Mouse (Mus musculus) Patski (cell line): ENCODE data around the gene Pfkfb4. TPM values are rescaled to one million over a fixed set of nuclear protein-coding genes. Genes with fewer than 3 reads are reported as not detected.

ENCODE experiments used
- ATAC-seq: fragments of 100-300 bp; one replicate; pipeline ENCODE4 v1.8.0; 2021
- CTCF ChIA-PET: fragments of 350-600 bp; sonication (Branson Sonifier 250); formaldehyde crosslinking; loops from one replicate; lab custom pipeline; 2022; ENCODE audit warnings: inconsistent platforms; lab: Charles Lee
- POLR2A ChIA-PET: fragments of 350-600 bp; sonication (Branson Sonifier 250); formaldehyde crosslinking; loops from one replicate; lab custom pipeline; 2022; ENCODE audit warnings: antibody characterized with exemption, inconsistent platforms; lab: Charles Lee
- DNase-seq: peaks from one replicate; pipeline ENCODE4 v3.0.0-alpha.2; 2011; ENCODE audit warnings: low read depth, low spot score
- H3K27me3 ChIP-seq: fragments of 371-371 bp; one replicate; pipeline ENCODE4 v1.5.1; 2021
- CTCF ChIP-seq: fragments of 100-300 bp; IDR thresholded peaks from one replicate; pipeline ENCODE4 v1.5.1; 2021
- in situ Hi-C: fragments of 300-500 bp; cut with MboI; formaldehyde crosslinking; loops from 3 replicates; pipeline ENCODE4 v1.11.1; 2018; ENCODE audit warnings: low pct_unique_long_range_greater_than_20kb, mixed read lengths
- polyA plus RNA-seq: library from polyadenylated mRNA; unstranded; gene quantifications from one replicate; pipeline ENCODE4 v1.2.3, GENCODE M21; 2021

Pfkfb4 gene
- polyA plus RNA-seq, 1 experiment from 2014 or later, result 7.2 TPM

- ChIA-PET CTCF (interaction anchor here (1.5 to 3.4 kb wide), 4 partner anchors 14 to 54 kb away, joined by 5 to 16 read pairs (median 6); partner anchors contain the start of gene Atrip), POLR2A (interaction anchor here (1.0 to 1.1 kb wide), 2 partner anchors 12 to 47 kb away, joined by 3 read pairs; no protein-coding TSS in a partner anchor)
- H3K27me3 ChIP-seq, result no peaks in the 10 kb centered on the region
- in situ Hi-C loops, result no loop called here
- no peak for ATAC-seq
- no peak for DNase-seq
- TF ChIP-seq CTCF, result no peak
Observed at GRCm38 (mm10) chr9:109058006-109058765, 66.6 kb downstream of the Pfkfb4 start.

DNA sequence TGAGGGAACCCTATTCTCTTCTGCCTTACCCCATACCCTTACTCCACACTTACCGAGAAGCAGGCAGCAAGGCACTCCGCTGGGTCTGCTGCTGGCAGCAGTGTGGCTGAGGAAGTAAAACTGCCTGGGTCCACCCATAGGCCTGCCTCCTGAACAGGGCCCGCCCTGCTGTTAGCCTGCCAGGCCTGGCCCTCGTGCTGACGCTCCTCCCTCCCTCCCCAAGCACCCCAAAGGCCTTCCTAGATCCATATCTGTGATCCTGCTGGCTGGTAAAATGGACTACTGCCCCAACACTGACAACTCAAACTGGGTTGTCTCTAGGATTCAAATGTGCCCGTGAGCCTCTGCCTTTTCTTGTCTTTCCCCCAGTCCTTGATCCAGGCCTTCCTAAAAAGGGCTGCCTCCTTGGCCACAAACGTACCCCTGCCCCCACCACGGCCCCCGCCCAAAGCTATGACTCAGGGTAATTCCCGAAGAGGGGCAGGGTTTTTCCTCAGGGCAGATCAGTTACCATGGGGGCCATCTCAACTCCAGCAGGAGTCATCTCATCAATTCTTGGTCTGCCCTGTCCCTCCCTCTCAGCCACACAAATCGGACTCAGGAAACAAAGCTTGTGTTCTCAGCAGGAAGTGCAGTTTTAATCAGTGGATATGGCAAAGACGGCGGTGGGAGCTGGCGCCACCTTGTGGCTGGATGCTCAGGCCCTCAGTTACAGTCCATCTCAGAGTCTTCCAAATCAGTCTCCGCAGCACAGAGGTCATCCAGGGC is 67.7 kb downstream of the Pfkfb4 start, which contains the start of gene Trex1:
Trex1 (minus strand) TSS at position 599 of the 768 bp plus-strand sequence.
- CTCF ChIA-PET, result interaction anchor here (1.0 to 3.4 kb wide), 7 partner anchors 9 to 57 kb away, joined by 3 to 16 read pairs (median 6); partner anchors contain the start of gene Atrip
- in situ Hi-C loops, result no loop called here
- peak; percentile 94 for ATAC-seq
- H3K27me3 ChIP-seq, result no peaks in the 10 kb centered on the region
- no peak for TF ChIP-seq CTCF
- POLR2A ChIA-PET, result interaction anchor here (0.7 to 1.7 kb wide), 4 partner anchors 10 to 23 kb away, joined by 3 to 4 read pairs (median 3); no protein-coding TSS in a partner anchor
- peak; percentile 86 for DNase-seq

GRCm38 (mm10) chr9:109060184-109060897 is 68.8 kb downstream of the Pfkfb4 start:
- ChIA-PET POLR2A (interaction anchor here (1.2 to 1.7 kb wide), 2 partner anchors 9 to 14 kb away, joined by 3 to 4 read pairs; no protein-coding TSS in a partner anchor), CTCF (interaction anchor here (1.0 to 3.4 kb wide), 6 partner anchors 8 to 58 kb away, joined by 3 to 16 read pairs (median 8); partner anchors contain the start of gene Atrip)
- DNase-seq, result no peak
- TF ChIP-seq CTCF, result no peak
- in situ Hi-C loops, result no loop called here
- ATAC-seq, result no peak
- H3K27me3 ChIP-seq, result no peaks in the 10 kb centered on the region

DNA sequence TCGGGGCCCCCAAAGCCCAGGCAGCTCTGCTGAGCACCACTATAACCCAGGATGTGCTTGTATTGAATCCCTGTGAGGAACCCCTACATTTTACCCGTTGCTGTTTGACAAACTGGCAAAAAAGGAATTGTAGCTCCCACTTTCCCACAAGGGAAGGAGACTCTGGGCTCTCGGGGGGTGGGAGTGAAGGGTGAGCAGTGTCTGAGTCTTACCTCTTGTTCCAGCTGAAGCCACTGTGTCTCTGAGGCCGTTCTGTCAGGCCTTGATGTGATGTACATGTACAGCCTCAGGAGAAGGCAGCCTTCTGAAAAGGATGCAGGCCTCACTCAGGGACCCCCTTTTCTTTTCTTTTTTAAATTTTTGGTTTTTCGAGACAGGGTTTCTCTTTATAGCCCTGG is 69.3 kb downstream of the Pfkfb4 start:
- TF ChIP-seq CTCF, result no peak
- ATAC-seq (no peak), DNase-seq (no peak)
- in situ Hi-C loops, result no loop called here
- ChIA-PET CTCF (interaction anchor here (1.1 to 3.4 kb wide), 3 partner anchors 9 to 15 kb away, joined by 3 to 16 read pairs (median 10); partner anchors contain the start of gene Atrip), POLR2A (no interaction called here)
- no peaks in the 10 kb centered on the region for H3K27me3 ChIP-seq

DNA sequence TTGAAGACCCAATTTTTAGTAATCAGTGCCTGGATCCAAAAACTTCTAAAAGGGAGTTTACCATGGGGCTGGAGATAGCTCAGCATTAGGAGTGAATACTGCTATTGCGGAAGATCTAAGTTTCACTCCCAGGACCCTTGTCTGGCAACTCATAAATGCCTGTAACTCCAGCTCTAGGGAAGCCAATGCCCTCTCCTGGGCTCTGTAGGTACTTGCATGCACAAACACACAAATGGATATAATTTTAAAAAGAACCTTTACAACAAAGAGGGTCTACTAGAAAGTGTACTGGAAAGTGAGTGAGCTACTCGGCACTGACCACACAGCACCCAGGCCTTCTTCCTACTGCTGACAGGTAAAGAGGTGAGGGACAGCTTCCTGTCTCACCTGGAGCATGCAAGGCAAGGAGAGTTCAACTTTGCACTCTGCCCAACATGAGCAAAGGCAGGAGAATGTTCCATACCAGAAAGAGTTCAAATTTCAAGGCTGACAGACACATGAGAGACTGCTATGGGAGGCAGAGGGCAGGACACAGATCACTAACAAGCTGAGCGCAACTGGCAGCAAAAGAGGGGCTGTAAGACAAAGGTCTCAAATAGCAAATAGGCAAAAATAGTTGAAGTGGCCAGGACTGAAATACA is 76.6 kb downstream of the Pfkfb4 start:
- ATAC-seq (no peak), DNase-seq (no peak)
- H3K27me3 ChIP-seq, result no peaks in the 10 kb centered on the region
- POLR2A ChIA-PET, result interaction anchor here (0.8 to 1.6 kb wide), 2 partner anchors 8 to 45 kb away, joined by 3 to 4 read pairs; partner anchors contain the start of gene Trex1
- no peak for TF ChIP-seq CTCF
- CTCF ChIA-PET, result interaction anchor here (0.7 to 3.0 kb wide), 6 partner anchors 8 to 76 kb away, joined by 3 to 14 read pairs (median 6); partner anchors contain the start of genes Ccdc51, Tma7 and Trex1
- in situ Hi-C loops, result no loop called here

- in situ Hi-C loops, result loop anchor here (5.0 kb wide), 1 partner anchor 62 kb away; no protein-coding TSS in a partner anchor
- TF ChIP-seq CTCF, result no peak
- no peaks in the 10 kb centered on the region for H3K27me3 ChIP-seq
- ATAC-seq (peak; percentile 97), DNase-seq (no peak)
- ChIA-PET CTCF (interaction anchor here (1.0 to 4.1 kb wide), 4 partner anchors 10 to 28 kb away, joined by 3 to 16 read pairs (median 5); partner anchors contain the start of gene Trex1), POLR2A (interaction anchor here (0.6 to 1.8 kb wide), 3 partner anchors 8 to 1005 kb away, joined by 3 to 7 read pairs (median 5); partner anchors contain the start of genes Ccdc51 and Tma7)
Observed at GRCm38 (mm10) chr9:109073661-109074573, 82.3 kb downstream of the Pfkfb4 start, which contains the start of gene Atrip. Gene Atrip (minus strand): TSS chr9:109074124.

- ATAC-seq (no peak), DNase-seq (no peak)
- in situ Hi-C loops, result no loop called here
- ChIA-PET CTCF (interaction anchor here (2.9 kb wide), 1 partner anchor 12 kb away, joined by 6 read pairs; no protein-coding TSS in a partner anchor), POLR2A (no interaction called here)
- no peaks in the 10 kb centered on the region for H3K27me3 ChIP-seq
- TF ChIP-seq CTCF, result no peak
Observed at GRCm38 (mm10) chr9:109080516-109080915, 88.9 kb downstream of the Pfkfb4 start.

- in situ Hi-C loops, result no loop called here
- no peak for ATAC-seq
- no peak for TF ChIP-seq CTCF
- POLR2A ChIA-PET, result interaction anchor here (0.6 to 1.7 kb wide), 4 partner anchors 8 to 40 kb away, joined by 3 to 5 read pairs (median 3); partner anchors contain the start of gene Atrip
- no peaks in the 10 kb centered on the region for H3K27me3 ChIP-seq
- CTCF ChIA-PET, result interaction anchor here (2.9 kb wide), 1 partner anchor 13 kb away, joined by 6 read pairs; no protein-coding TSS in a partner anchor
- DNase-seq, result no peak
Observed at GRCm38 (mm10) chr9:109081749-109082123, 90.2 kb downstream of the Pfkfb4 start.

Other genes starting within 250 kb of the Pfkfb4 start
- gene Ip6k2, start 208.0 kb upstream of the Pfkfb4 start, polyA plus RNA-seq, result 89.9 TPM
- gene Nckipsd, start 183.4 kb upstream of the Pfkfb4 start, polyA plus RNA-seq, result 15.9 TPM
- gene Celsr3, start 165.5 kb upstream of the Pfkfb4 start, polyA plus RNA-seq, result 0.06 TPM
- gene Slc26a6, start 138.5 kb upstream of the Pfkfb4 start, polyA plus RNA-seq, result 7.8 TPM
- gene Tmem89, start 77.2 kb upstream of the Pfkfb4 start, polyA plus RNA-seq, result not detected
- gene Uqcrc1, start 55.1 kb upstream of the Pfkfb4 start, polyA plus RNA-seq, result 440 TPM
- gene Col7a1, start 38.2 kb upstream of the Pfkfb4 start, polyA plus RNA-seq, result 9.1 TPM
- 0.18 TPM for gene Ucn2, start 5.8 kb upstream of the Pfkfb4 start, polyA plus RNA-seq
- gene Shisa5, start 46.8 kb downstream of the Pfkfb4 start, polyA plus RNA-seq, result 86.9 TPM
- gene Trex1, start 68.0 kb downstream of the Pfkfb4 start, polyA plus RNA-seq, result 18.1 TPM
- 10.3 TPM for gene Atrip, start 82.3 kb downstream of the Pfkfb4 start, polyA plus RNA-seq
- gene Ccdc51, start 90.7 kb downstream of the Pfkfb4 start, polyA plus RNA-seq, result 8.4 TPM
- 188 TPM for gene Tma7, start 90.8 kb downstream of the Pfkfb4 start, polyA plus RNA-seq
- 0.40 TPM for gene Plxnb1, start 103.6 kb downstream of the Pfkfb4 start, polyA plus RNA-seq
- not detected for gene Fbxw21, start 170.3 kb downstream of the Pfkfb4 start, polyA plus RNA-seq
- not detected for gene Fbxw13, start 204.2 kb downstream of the Pfkfb4 start, polyA plus RNA-seq
- not detected for gene Fbxw20, start 243.0 kb downstream of the Pfkfb4 start, polyA plus RNA-seq